Mouse (Mus musculus): ENCODE results near the gene Mtmr11. TPM values are rescaled to one million over a fixed set of nuclear protein-coding genes. Genes with fewer than 3 reads are reported as not detected.

Mtmr11 gene
- total and polyA plus RNA-seq, 2 experiments from 2014 or later = 11.4 to 11.7 TPM

DNA sequence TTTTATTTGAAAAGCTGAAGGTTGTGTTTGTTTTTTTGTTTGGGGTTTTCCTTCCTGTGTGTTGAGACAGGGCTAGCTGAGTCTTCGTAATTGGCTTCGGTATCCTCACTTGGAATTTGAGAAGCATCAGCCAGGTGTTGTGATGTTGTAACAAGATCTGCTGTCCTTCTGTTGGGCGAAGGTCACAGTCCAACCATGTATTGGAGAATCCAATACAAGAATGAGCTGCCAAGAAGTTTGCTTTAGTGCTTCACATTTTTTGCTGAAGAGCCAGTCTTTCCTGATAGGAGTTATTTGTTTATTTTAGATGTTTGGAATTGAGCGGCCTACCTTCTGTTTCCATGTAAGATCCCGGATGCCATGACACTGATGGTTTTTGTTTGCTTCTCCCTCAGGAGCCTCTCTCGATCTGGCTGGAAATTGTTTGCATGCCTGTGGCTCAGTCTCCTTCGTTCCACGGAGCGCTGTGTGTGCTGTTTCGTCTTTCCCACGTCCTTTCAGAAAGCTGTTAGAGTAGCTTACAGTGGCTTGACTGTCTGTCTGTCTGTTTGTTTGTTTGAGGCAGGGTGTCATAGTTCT lies 28.4 kb upstream of the Mtmr11 start:
- H3K27me3 ChIP-seq (ENCODE audit: insufficient read depth, low read length) = no peaks in the 10 kb centered on the region
- no peak overlapping the region for H3K4me3 ChIP-seq (ENCODE audit: low read length)
- DNase-seq (ENCODE audit: low spot score) = no peak
- no peak for ATAC-seq
- TF ChIP-seq CTCF (IDR thresholded peaks at IDR 0.05; ENCODE audit: low read depth) = no peak
- no peaks in the 10 kb centered on the region for H3K9me3 ChIP-seq (ENCODE audit: low read length)
- WGBS = 72% methylated on average over 11 of the region's 11 CpGs
- no peak overlapping the region for H3K4me2 ChIP-seq (ENCODE audit: low read depth, low read length)
- H3K36me3 ChIP-seq (ENCODE audit: insufficient read depth, low read length) = no peaks in the 10 kb centered on the region
- H3K27ac ChIP-seq = no peak overlapping the region
- no peak overlapping the region for H3K9ac ChIP-seq (replicated peaks; ENCODE audit: low read length)
- no peaks in the 10 kb centered on the region for H3K4me1 ChIP-seq (ENCODE audit: insufficient read depth, low read length)

DNA sequence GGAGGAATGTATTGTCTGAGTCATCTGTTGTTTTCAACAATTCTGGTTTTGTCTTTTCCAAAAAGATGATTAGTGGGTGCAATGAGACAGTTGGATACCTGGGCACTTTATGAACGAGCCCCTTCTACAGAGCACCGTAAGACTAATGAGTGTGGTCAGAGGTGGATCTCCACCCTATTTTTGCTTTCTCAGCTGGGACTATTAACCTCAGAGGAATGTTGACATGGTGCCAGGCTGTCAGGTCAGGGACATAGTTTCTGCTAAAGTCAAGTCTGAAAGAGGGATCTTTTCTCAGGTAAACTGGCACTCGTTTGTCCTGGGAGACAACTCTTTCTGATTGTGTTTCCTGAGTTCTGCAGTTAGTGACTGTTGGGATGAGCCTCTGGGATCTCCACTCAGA lies 26.8 kb upstream of the Mtmr11 start:
- no peak overlapping the region for H3K4me3 ChIP-seq (ENCODE audit: low read length)
- H3K27me3 ChIP-seq (ENCODE audit: insufficient read depth, low read length) = no peaks in the 10 kb centered on the region
- no peaks in the 10 kb centered on the region for H3K4me1 ChIP-seq (ENCODE audit: insufficient read depth, low read length)
- DNase-seq (ENCODE audit: low spot score) = no peak
- 81% methylated on average over 3 of the region's 3 CpGs for WGBS
- H3K36me3 ChIP-seq (ENCODE audit: insufficient read depth, low read length) = no peaks in the 10 kb centered on the region
- ATAC-seq = no peak
- no peaks in the 10 kb centered on the region for H3K9me3 ChIP-seq (ENCODE audit: low read length)
- no peak for TF ChIP-seq CTCF (IDR thresholded peaks at IDR 0.05; ENCODE audit: low read depth)
- H3K9ac ChIP-seq (replicated peaks; ENCODE audit: low read length) = no peak overlapping the region
- H3K27ac ChIP-seq = no peak overlapping the region
- no peak overlapping the region for H3K4me2 ChIP-seq (ENCODE audit: low read depth, low read length)

DNA sequence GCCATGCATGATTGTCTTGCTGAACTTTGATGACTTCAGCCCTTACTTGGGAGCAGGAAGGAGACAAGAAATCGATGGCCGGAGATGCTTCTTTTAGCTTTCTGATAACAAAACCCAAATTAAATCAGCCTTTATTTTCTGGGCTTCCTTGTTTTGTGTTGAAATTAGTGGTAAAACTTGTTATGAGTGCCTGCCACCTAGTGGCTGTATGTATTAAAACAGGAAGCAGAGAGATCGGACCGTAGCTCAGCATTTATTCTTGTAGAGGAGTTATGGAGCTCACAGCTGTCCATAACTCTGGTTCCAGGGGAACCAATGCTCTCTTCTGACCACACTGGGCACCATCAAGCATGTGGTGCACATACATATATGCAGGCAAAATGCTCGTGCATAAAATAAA lies 13.9 kb upstream of the Mtmr11 start:
- DNase-seq (ENCODE audit: low spot score) (peak; percentile 84), ATAC-seq (no peak)
- Histone ChIP-seq H3K27ac (no peak overlapping the region), H3K9me3 (ENCODE audit: low read length) (no peaks in the 10 kb centered on the region), H3K4me1 (ENCODE audit: insufficient read depth, low read length) (no peaks in the 10 kb centered on the region), H3K27me3 (ENCODE audit: insufficient read depth, low read length) (no peaks in the 10 kb centered on the region), H3K9ac (replicated peaks; ENCODE audit: low read length) (no peak overlapping the region), H3K4me3 (ENCODE audit: low read length) (no peak overlapping the region), H3K36me3 (ENCODE audit: insufficient read depth, low read length) (peaks cover 20% of the 10 kb centered on the region), H3K4me2 (ENCODE audit: low read depth, low read length) (no peak overlapping the region)
- 11% methylated on average over 5 of the region's 5 CpGs for WGBS
- peak; percentile 83 for TF ChIP-seq CTCF (IDR thresholded peaks at IDR 0.05; ENCODE audit: low read depth)

DNA sequence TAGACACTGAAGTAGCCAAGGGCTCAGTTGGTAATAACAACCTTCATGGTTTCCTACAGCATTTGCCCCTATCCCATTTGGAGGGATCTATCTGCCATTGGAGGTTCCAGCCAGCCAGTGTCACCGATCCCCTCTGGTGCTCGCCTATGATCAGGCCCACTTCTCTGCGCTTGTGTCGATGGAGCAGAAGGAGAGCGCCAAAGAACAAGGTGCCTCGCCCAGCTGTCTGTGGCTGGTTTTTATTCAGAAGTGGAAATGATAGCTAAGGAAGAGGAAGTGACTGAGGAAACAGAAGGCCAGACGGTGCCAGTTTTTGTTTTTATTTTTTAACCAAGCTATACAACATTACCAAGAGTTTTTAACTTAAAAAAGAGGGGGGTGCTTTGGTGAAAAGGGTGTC lies 10.0 kb upstream of the Mtmr11 start:
- Histone ChIP-seq H3K27me3 (ENCODE audit: insufficient read depth, low read length) (no peaks in the 10 kb centered on the region), H3K9me3 (ENCODE audit: low read length) (no peaks in the 10 kb centered on the region), H3K4me1 (ENCODE audit: insufficient read depth, low read length) (no peaks in the 10 kb centered on the region), H3K9ac (replicated peaks; ENCODE audit: low read length) (no peak overlapping the region), H3K27ac (no peak overlapping the region), H3K4me3 (ENCODE audit: low read length) (no peak overlapping the region), H3K36me3 (ENCODE audit: insufficient read depth, low read length) (peaks cover 48% of the 10 kb centered on the region), H3K4me2 (ENCODE audit: low read depth, low read length) (no peak overlapping the region)
- WGBS = 90% methylated on average over 7 of the region's 7 CpGs
- DNase-seq (ENCODE audit: low spot score) (no peak), ATAC-seq (no peak)
- TF ChIP-seq CTCF (IDR thresholded peaks at IDR 0.05; ENCODE audit: low read depth) = no peak

DNA sequence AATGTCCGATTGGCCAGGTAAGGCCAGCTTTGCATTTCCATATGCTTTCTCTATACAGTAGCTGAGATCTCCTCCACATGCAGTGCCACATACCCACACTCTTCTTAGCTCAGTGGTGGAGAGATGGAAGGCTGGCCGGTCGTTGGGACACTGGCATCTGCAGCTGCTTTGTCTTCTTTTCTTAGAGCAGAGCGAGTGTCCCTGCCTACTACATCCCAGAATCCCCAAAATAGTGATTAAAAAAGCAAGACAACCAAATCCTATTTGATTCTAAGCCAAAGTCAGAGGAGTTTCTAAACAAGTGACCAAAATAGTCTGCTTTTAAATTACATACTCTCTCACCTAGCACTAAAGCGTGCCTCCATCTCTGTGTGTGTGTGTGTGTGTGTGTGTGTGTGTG lies 9.2 kb upstream of the Mtmr11 start:
- WGBS = 91% methylated on average over 5 of the region's 5 CpGs
- no peak overlapping the region for H3K4me2 ChIP-seq (ENCODE audit: low read depth, low read length)
- H3K36me3 ChIP-seq (ENCODE audit: insufficient read depth, low read length) = peaks cover 48% of the 10 kb centered on the region
- no peak overlapping the region for H3K9ac ChIP-seq (replicated peaks; ENCODE audit: low read length)
- no peaks in the 10 kb centered on the region for H3K27me3 ChIP-seq (ENCODE audit: insufficient read depth, low read length)
- no peak for DNase-seq (ENCODE audit: low spot score)
- H3K9me3 ChIP-seq (ENCODE audit: low read length) = no peaks in the 10 kb centered on the region
- ATAC-seq = no peak
- no peak for TF ChIP-seq CTCF (IDR thresholded peaks at IDR 0.05; ENCODE audit: low read depth)
- no peak overlapping the region for H3K4me3 ChIP-seq (ENCODE audit: low read length)
- no peaks in the 10 kb centered on the region for H3K4me1 ChIP-seq (ENCODE audit: insufficient read depth, low read length)
- no peak overlapping the region for H3K27ac ChIP-seq

DNA sequence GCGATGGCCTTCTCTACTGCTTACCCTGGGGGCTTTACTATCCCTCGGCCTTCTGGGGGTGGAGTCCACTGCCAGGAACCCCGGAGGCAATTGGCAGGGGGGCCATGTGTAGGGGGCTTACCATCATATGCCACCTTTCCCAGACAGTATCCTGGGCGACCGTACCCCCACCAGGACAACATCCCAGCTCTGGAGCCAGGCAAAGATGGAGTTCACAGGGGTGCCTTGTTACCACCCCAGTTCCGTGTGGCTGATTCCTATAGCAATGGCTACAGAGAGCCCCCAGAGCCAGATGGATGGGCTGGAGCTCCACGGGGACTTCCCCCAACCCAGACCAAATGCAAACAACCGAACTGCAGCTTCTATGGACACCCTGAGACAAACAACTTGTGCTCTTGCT lies 6.3 kb upstream of the Mtmr11 start:
- ATAC-seq (no peak), DNase-seq (ENCODE audit: low spot score) (no peak)
- Histone ChIP-seq H3K9me3 (ENCODE audit: low read length) (no peaks in the 10 kb centered on the region), H3K27ac (no peak overlapping the region), H3K4me2 (ENCODE audit: low read depth, low read length) (no peak overlapping the region), H3K4me1 (ENCODE audit: insufficient read depth, low read length) (0 out of 2 replicates have a peak, but pooled peaks cover 3% of the 10 kb centered on the region), H3K9ac (replicated peaks; ENCODE audit: low read length) (no peak overlapping the region), H3K27me3 (ENCODE audit: insufficient read depth, low read length) (no peaks in the 10 kb centered on the region), H3K4me3 (ENCODE audit: low read length) (no peak overlapping the region), H3K36me3 (ENCODE audit: insufficient read depth, low read length) (peaks cover 48% of the 10 kb centered on the region)
- 81% methylated on average over 8 of the region's 8 CpGs for WGBS
- TF ChIP-seq CTCF (IDR thresholded peaks at IDR 0.05; ENCODE audit: low read depth) = no peak

DNA sequence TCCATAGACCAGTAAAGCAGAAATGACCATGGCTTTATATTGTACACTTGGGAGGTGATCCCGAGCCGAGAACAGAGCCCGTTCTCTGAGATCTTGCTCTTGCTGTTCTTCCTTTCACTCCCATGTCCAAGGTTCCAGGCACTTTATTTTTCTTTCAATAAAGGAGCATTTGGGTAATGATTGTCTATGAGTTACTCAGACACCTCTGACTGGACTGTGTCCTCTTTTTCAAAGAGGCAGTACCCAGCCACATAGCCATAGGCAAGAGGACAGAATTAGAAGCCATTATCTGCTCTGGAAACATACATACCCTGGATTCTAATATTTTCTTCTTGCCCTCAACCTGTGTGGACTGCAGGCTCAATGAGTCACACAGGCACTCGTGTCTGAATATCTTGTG lies 2.0 kb upstream of the Mtmr11 start:
- no peaks in the 10 kb centered on the region for H3K27me3 ChIP-seq (ENCODE audit: insufficient read depth, low read length)
- no peak overlapping the region for H3K4me3 ChIP-seq (ENCODE audit: low read length)
- H3K4me1 ChIP-seq (ENCODE audit: insufficient read depth, low read length) = 0 out of 2 replicates have a peak, but pooled peaks cover 6% of the 10 kb centered on the region
- peaks cover 10% of the 10 kb centered on the region for H3K36me3 ChIP-seq (ENCODE audit: insufficient read depth, low read length)
- ATAC-seq (no peak), DNase-seq (ENCODE audit: low spot score) (no peak)
- H3K4me2 ChIP-seq (ENCODE audit: low read depth, low read length) = no peak overlapping the region
- peak overlapping the region; percentile 65; the same call in 1 of the 2 replicates for H3K27ac ChIP-seq
- no peak overlapping the region; the same call in 1 of the 2 replicates for H3K9ac ChIP-seq (replicated peaks; ENCODE audit: low read length)
- 78% methylated on average over 4 of the region's 4 CpGs for WGBS
- no peak for TF ChIP-seq CTCF (IDR thresholded peaks at IDR 0.05; ENCODE audit: low read depth)
- H3K9me3 ChIP-seq (ENCODE audit: low read length) = no peaks in the 10 kb centered on the region
